Mouse (Mus musculus) gastrocnemius, postnatal 4 days (tissue): ENCODE results near the gene Brdt. TPM values are rescaled to one million over a fixed set of nuclear protein-coding genes. Genes with fewer than 3 reads are reported as not detected.

Experiments used
- DNase-seq, 2 experiments: peaks; one replicate each; pipeline ENCODE4 v3.0.0; 2021 to 2022; ENCODE audit warnings: low spot score in 2 of 2, mixed read lengths in 2 of 2
- total RNA-seq, 2 experiments: library from RNA; stranded (reverse); gene quantifications; 2 replicates each; pipeline ENCODE4 v1.2.3; 2021

Gene Brdt
- total RNA-seq, 2 experiments from 2014 or later, result 5.2 TPM

GRCm38 (mm10) chr5:107405361-107405760 is 74.4 kb downstream of the Brdt start:
- DNase-seq, result no peak

- DNase-seq, result no peak
Measured at GRCm38 (mm10) chr5:107410305-107410704, 79.3 kb downstream of the Brdt start.

GRCm38 (mm10) chr5:107411326-107411725 is 80.4 kb downstream of the Brdt start:
- DNase-seq, result no peak

- no peak for DNase-seq
Measured at GRCm38 (mm10) chr5:107412285-107412684, 81.3 kb downstream of the Brdt start.

GRCm38 (mm10) chr5:107415098-107415497 is 84.1 kb downstream of the Brdt start:
- DNase-seq, result no peak

- no peak for DNase-seq
Measured at GRCm38 (mm10) chr5:107421676-107422075, 90.7 kb downstream of the Brdt start.

GRCm38 (mm10) chr5:107431249-107431648 is 100.3 kb downstream of the Brdt start, which contains the start of gene Lpcat2b:
TSS of gene Lpcat2b (plus strand) at chr5:107431549.
- no peak for DNase-seq

GRCm38 (mm10) chr5:107434001-107434400 is 103.0 kb downstream of the Brdt start:
- no peak for DNase-seq

GRCm38 (mm10) chr5:107436185-107436584 is 105.2 kb downstream of the Brdt start:
- DNase-seq, result no peak

Other genes starting within 250 kb of the Brdt start
- 10 to 100 TPM; 57.1 to 57.3 TPM for gene Tgfbr3, start 41.5 kb upstream of the Brdt start, total RNA-seq
- gene Ephx4, start 71.6 kb downstream of the Brdt start, total RNA-seq, result 1 to 10 TPM; 3.5 to 4.2 TPM
- not detected for gene Lpcat2b, start 100.4 kb downstream of the Brdt start, total RNA-seq
- gene Btbd8, start 106.8 kb downstream of the Brdt start, total RNA-seq, result 10 to 100 TPM; 14.1 to 15.6 TPM
- gene Gm42669, start 176.5 kb downstream of the Brdt start, total RNA-seq, result under 1 TPM; 0.16 to 0.17 TPM
- under 1 TPM; 0.13 to 0.17 TPM for gene 1700028K03Rik, start 203.6 kb downstream of the Brdt start, total RNA-seq